Mouse (Mus musculus) embryonic stem cell, embryonic (primary cell): Measurements from ENCODE around the gene Rab4b.

Experiments
- CTCF ChIA-PET, 4 experiments: fragments of 300-600 bp in 2 of 4; fragments of 350-600 bp in 2 of 4; sonication (Branson Sonifier 250); formaldehyde crosslinking; loops; one replicate each; lab custom pipeline; 2022; ENCODE audit warnings: inconsistent platforms in 2 of 4; lab: Charles Lee
- POLR2A ChIA-PET, 4 experiments: fragments of 300-600 bp in 2 of 4; fragments of 350-600 bp in 2 of 4; sonication (Branson Sonifier 250); formaldehyde crosslinking; loops; one replicate each; lab custom pipeline; 2022; ENCODE audit warnings: antibody characterized with exemption in 4 of 4, inconsistent platforms in 1 of 4; lab: Charles Lee

Rab4b gene

DNA sequence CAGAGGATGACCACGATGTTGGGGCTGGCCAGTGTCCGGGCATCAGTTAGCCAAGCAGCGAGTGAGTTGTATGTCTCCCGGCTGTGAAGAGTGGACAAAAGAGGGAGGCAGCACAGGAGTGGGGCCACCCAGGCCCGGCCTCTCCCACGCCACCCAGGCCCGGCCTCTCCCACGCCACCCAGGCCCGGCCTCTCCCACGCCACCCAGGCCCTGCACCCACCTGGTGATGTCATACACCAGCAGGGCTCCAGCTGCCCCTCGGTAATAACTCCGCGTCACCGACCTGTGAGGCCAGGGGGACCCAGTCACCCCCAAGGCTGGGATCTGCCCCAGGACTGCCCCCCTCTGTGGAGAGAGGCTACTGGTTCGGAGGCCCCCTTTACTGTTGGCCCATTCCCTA is 4.2 kb downstream of the Rab4b start:
- ChIA-PET CTCF (interaction anchor here in 2 of 4 experiments (0.5 to 2.4 kb wide), 3 partner anchors 10 to 15 kb away, joined by 3 to 10 read pairs (median 3); no protein-coding TSS in a partner anchor), POLR2A (interaction anchor here in 3 of 4 experiments (0.7 to 4.8 kb wide), 26 partner anchors 8 to 425 kb away, joined by 3 to 33 read pairs (median 6); partner anchors contain the start of genes BC024978 (in 2 of the 3), Egln2 (in 2 of the 3), Snrpa (in 2 of the 3) and Coq8b (in 1 of the 3))

DNA sequence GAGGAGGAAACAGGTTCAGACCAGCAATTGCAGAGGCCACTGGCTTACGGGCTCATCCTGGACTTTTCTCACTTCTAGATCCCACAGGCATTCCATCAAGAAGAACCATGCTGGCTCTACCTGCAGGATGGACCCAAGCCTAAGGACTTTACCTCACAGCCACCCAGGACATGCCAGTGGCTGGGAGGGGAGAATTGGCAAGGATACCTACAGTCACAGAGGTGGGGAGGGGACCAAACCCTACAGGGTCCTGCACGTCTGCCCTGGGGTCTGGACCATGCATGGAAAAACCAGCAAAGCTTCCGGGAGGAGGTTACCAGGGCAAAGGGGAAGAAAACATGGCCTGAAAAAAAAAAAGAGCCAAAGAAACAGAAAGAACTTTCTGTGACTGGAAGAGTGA is 7.7 kb downstream of the Rab4b start:
- ChIA-PET POLR2A (interaction anchor here in 2 of 4 experiments (1.1 to 2.0 kb wide), 3 partner anchors 11 to 16 kb away, joined by 3 to 4 read pairs (median 4); no protein-coding TSS in a partner anchor), CTCF (no interaction called here)

DNA sequence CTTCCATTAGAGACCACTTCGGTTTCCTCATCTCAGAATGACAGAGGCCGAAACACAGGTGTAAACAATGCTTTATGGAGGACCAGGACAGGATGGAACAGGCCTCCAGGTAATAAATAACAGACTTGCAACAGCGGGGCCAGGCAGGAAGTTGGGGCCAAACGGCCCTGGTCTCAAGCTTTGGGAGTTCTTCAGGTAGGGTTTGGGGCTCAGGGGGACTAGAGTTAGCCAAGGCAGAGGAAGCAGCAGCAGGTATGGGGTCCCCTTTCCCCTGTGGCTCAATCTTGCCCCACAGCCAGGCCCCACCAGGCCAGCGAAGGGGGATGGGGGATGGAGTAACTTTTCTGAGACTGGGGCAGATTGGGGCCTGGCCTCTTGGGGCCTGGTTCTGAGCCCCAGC is 10.3 kb downstream of the Rab4b start:
- POLR2A ChIA-PET, result interaction anchor here in 3 of 4 experiments (1.0 to 4.7 kb wide), 13 partner anchors 8 to 193 kb away, joined by 3 to 92 read pairs (median 23); partner anchors contain the start of genes BC024978 (in 2 of the 3), Gm21983 (in 2 of the 3), Rab4b (in 2 of the 3) and Snrpa (in 2 of the 3)
- CTCF ChIA-PET, result interaction anchor here in 1 of 4 experiments (0.9 kb wide), 1 partner anchor 64 kb away, joined by 3 read pairs; the partner anchor contains the start of gene Coq8b

GRCm38 (mm10) chr7:27167475-27168094 is 11.1 kb downstream of the Rab4b start:
- CTCF ChIA-PET, result interaction anchor here in 2 of 4 experiments (1.2 to 1.4 kb wide), 4 partner anchors 11 to 118 kb away, joined by 3 to 14 read pairs (median 6); partner anchors contain the start of gene Rab4b (in 1 of the 2)
- POLR2A ChIA-PET, result interaction anchor here in 3 of 4 experiments (0.7 to 4.7 kb wide), 48 partner anchors 7 to 424 kb away, joined by 3 to 92 read pairs (median 6); partner anchors contain the start of genes BC024978 (in 3 of the 3), Coq8b (in 3 of the 3), Rab4b (in 3 of the 3) and Snrpa (in 3 of the 3)

- POLR2A ChIA-PET, result interaction anchor here (0.6 to 4.7 kb wide), 64 partner anchors 8 to 954 kb away, joined by 3 to 92 read pairs (median 5); partner anchors contain the start of genes BC024978 (in 3 of the 4), Coq8b (in 3 of the 4), Rab4b (in 3 of the 4) and Snrpa (in 3 of the 4)
These were observed 11.9 kb downstream of the Rab4b start, which contains the start of gene Egln2 for GRCm38 (mm10) chr7:27166614-27167474. Gene Egln2 (minus strand): TSS chr7:27166802.

GRCm38 (mm10) chr7:27166229-27166613 is 12.5 kb downstream of the Rab4b start:
- POLR2A ChIA-PET, result interaction anchor here (0.9 to 4.7 kb wide), 45 partner anchors 9 to 426 kb away, joined by 3 to 92 read pairs (median 6); partner anchors contain the start of genes BC024978 (in 3 of the 4), Coq8b (in 3 of the 4), Rab4b (in 3 of the 4) and Snrpa (in 3 of the 4)
- CTCF ChIA-PET, result interaction anchor here in 3 of 4 experiments (0.6 to 1.4 kb wide), 10 partner anchors 13 to 396 kb away, joined by 3 to 14 read pairs (median 4); partner anchors contain the start of genes BC024978 (in 1 of the 3), Coq8b (in 1 of the 3), Rab4b (in 1 of the 3) and Snrpa (in 1 of the 3)

More at GRCm38 (mm10) chr7:27166614-27167474, 11.9 kb downstream of the Rab4b start, which contains the start of gene Egln2:
- CTCF ChIA-PET, result interaction anchor here in 3 of 4 experiments (0.6 to 1.4 kb wide), 12 partner anchors 12 to 397 kb away, joined by 3 to 14 read pairs (median 4); partner anchors contain the start of genes Coq8b (in 2 of the 3), BC024978 (in 1 of the 3), Rab4b (in 1 of the 3) and Snrpa (in 1 of the 3)

GRCm38 (mm10) chr7:27165696-27166095 is 13.0 kb downstream of the Rab4b start:
- CTCF ChIA-PET, result interaction anchor here in 1 of 4 experiments (0.6 kb wide), 1 partner anchor 116 kb away, joined by 3 read pairs; no protein-coding TSS in a partner anchor
- POLR2A ChIA-PET, result interaction anchor here in 2 of 4 experiments (0.6 to 4.7 kb wide), 12 partner anchors 8 to 160 kb away, joined by 3 to 87 read pairs (median 6); partner anchors contain the start of genes Rab4b (in 2 of the 2), BC024978 (in 1 of the 2), Coq8b (in 1 of the 2) and Gm21983 (in 1 of the 2)

- ChIA-PET POLR2A (interaction anchor here in 2 of 4 experiments (0.6 to 4.7 kb wide), 13 partner anchors 8 to 161 kb away, joined by 3 to 87 read pairs (median 6); partner anchors contain the start of genes Rab4b (in 2 of the 2), Snrpa (in 2 of the 2), BC024978 (in 1 of the 2) and Coq8b (in 1 of the 2)), CTCF (interaction anchor here in 1 of 4 experiments (0.6 kb wide), 1 partner anchor 117 kb away, joined by 3 read pairs; no protein-coding TSS in a partner anchor)
These were observed 13.6 kb downstream of the Rab4b start for GRCm38 (mm10) chr7:27165007-27165655.

GRCm38 (mm10) chr7:27164112-27164947 is 14.4 kb downstream of the Rab4b start:
- CTCF ChIA-PET, result interaction anchor here in 1 of 4 experiments (0.6 kb wide), 1 partner anchor 40 kb away, joined by 3 read pairs; no protein-coding TSS in a partner anchor
- POLR2A ChIA-PET, result interaction anchor here in 2 of 4 experiments (0.8 to 7.2 kb wide), 15 partner anchors 9 to 94 kb away, joined by 3 to 107 read pairs (median 8); partner anchors contain the start of genes BC024978 (in 2 of the 2), Coq8b (in 2 of the 2), Gm21983 (in 2 of the 2) and Mia (in 2 of the 2)

GRCm38 (mm10) chr7:27163450-27163805 is 15.3 kb downstream of the Rab4b start:
- CTCF ChIA-PET, result interaction anchor here in 1 of 4 experiments (1.1 to 1.4 kb wide), 2 partner anchors 122 to 139 kb away, joined by 3 read pairs; no protein-coding TSS in a partner anchor
- POLR2A ChIA-PET, result interaction anchor here in 2 of 4 experiments (0.7 to 7.2 kb wide), 16 partner anchors 8 to 328 kb away, joined by 3 to 107 read pairs (median 8); partner anchors contain the start of genes BC024978 (in 2 of the 2), Gm21983 (in 2 of the 2), Mia (in 2 of the 2) and Rab4b (in 2 of the 2)

GRCm38 (mm10) chr7:27162780-27163449 is 15.8 kb downstream of the Rab4b start:
- CTCF ChIA-PET, result interaction anchor here in 1 of 4 experiments (1.1 to 1.4 kb wide), 2 partner anchors 123 to 139 kb away, joined by 3 read pairs; no protein-coding TSS in a partner anchor
- POLR2A ChIA-PET, result interaction anchor here in 3 of 4 experiments (0.6 to 7.2 kb wide), 18 partner anchors 7 to 328 kb away, joined by 3 to 107 read pairs (median 8); partner anchors contain the start of genes BC024978 (in 2 of the 3), Gm21983 (in 2 of the 3), Mia (in 2 of the 3) and Rab4b (in 2 of the 3)

DNA sequence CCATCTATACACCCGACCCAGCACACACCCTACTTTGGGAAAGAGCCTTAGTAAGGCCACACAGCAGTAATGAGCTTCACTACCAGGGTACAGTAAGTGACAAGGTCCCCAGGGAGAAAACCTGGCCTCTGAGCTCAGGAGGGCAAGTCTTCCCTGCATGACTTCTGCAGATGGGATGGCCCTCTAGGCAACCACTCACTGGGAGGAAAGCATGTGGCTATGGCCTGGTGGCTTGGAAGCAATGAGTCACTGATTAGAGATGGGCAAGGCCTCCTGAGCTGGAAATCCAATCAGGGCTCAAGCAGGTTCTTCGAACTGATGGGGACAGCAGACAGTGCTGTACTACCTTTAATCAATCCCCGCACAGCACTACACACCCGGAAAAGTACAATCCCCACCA is 17.0 kb downstream of the Rab4b start:
- POLR2A ChIA-PET, result interaction anchor here in 3 of 4 experiments (0.5 to 7.2 kb wide), 16 partner anchors 12 to 527 kb away, joined by 3 to 107 read pairs (median 18); partner anchors contain the start of genes BC024978 (in 2 of the 3), Gm21983 (in 2 of the 3), Mia (in 2 of the 3) and Rab4b (in 2 of the 3)
- CTCF ChIA-PET, result interaction anchor here in 2 of 4 experiments (0.7 to 0.9 kb wide), 2 partner anchors 72 to 169 kb away, joined by 3 read pairs; no protein-coding TSS in a partner anchor

DNA sequence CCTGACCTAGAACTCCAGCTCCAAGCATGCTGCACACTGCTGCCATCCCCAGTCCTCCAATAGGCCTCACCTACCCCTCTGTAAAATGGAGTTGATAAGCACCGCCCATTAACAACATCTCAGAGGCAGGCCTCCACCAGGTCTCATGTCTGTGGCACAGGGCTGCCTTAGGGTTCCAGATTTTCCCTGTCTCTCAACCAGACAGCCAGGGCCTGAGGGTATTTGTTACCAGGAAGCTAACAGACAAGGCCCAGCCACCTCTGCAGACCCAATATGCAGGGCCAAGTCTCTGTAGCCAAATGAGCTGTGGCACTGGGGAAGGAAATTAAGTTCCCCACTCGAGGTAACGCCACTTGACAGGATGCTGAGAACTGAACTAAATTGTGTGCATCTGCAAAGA is 17.8 kb downstream of the Rab4b start:
- ChIA-PET CTCF (interaction anchor here in 2 of 4 experiments (0.7 to 2.7 kb wide), 12 partner anchors 18 to 279 kb away, joined by 3 to 54 read pairs (median 5); partner anchors contain the start of genes Gm21983 (in 1 of the 2), Itpkc (in 1 of the 2) and Rab4b (in 1 of the 2)), POLR2A (interaction anchor here in 3 of 4 experiments (0.8 to 7.2 kb wide), 28 partner anchors 12 to 528 kb away, joined by 3 to 107 read pairs (median 8); partner anchors contain the start of genes Rab4b (in 3 of the 3), BC024978 (in 2 of the 3), Coq8b (in 2 of the 3) and Gm21983 (in 2 of the 3))
